Mouse (Mus musculus): ENCODE results near the gene Vmn1r223. TPM values are rescaled to one million over a fixed set of nuclear protein-coding genes. Genes with fewer than 3 reads are reported as not detected.

Vmn1r223 gene
- polyA plus RNA-seq, 1 experiment = not detected

DNA sequence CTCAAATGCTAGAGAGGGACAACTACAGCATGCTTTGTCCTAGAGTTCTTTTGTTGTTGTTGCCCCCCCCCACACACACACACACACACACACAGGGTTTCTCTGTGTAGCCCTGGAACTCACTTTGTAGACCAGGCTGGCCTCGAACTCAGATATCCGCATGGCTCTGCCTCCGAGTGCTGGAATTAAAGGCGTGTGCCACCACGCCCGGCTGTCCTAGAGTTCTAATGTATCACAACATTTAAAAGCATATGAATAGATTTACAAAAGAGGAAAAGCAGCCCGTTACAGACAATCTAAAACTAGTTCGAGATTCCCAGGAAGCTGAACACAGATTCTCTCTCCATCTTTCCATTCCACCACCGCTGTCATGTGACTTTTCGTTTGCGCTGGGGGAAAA is 22.7 kb downstream of the Vmn1r223 start:
- no peak overlapping the region for H3K4me3 ChIP-seq
- H3ac ChIP-seq (ENCODE audit: control insufficient read depth, insufficient read length) = no peak overlapping the region
- no peaks in the 10 kb centered on the region for H3K36me3 ChIP-seq (ENCODE audit: control insufficient read depth, insufficient read depth)
- TF ChIP-seq CEBPB (IDR thresholded peaks at IDR 0.05; ENCODE audit: insufficient read depth, poor library complexity, severe bottlenecking) = no peak
- TF ChIP-seq POLR2A (IDR thresholded peaks at IDR 0.05; ENCODE audit: insufficient read length, low read depth) = no peak
- TF ChIP-seq E2F4 (IDR thresholded peaks at IDR 0.05; ENCODE audit: insufficient read depth) = no peak
- TF ChIP-seq MAX (IDR thresholded peaks at IDR 0.05; ENCODE audit: low read depth) = no peak
- TF ChIP-seq SRF (IDR thresholded peaks at IDR 0.05; ENCODE audit: control insufficient read depth, insufficient read length, low read depth) = no peak
- no peak for TF ChIP-seq MYOG (IDR thresholded peaks at IDR 0.05; ENCODE audit: control insufficient read depth in 1 of 3, insufficient read depth in 1 of 3, insufficient read length in 2 of 3, low read depth in 2 of 3)
- TF ChIP-seq TCF3 (IDR thresholded peaks at IDR 0.05; ENCODE audit: insufficient read length, low read depth) = no peak
- TF ChIP-seq TCF12 (IDR thresholded peaks at IDR 0.05; ENCODE audit: insufficient read depth, poor library complexity, severe bottlenecking) = no peak
- TF ChIP-seq USF1 (IDR thresholded peaks at IDR 0.05; ENCODE audit: low read depth) = no peak
- no peak for TF ChIP-seq MYOD1 (IDR thresholded peaks at IDR 0.05; ENCODE audit: control insufficient read depth in 1 of 3, insufficient read length in 2 of 3, low read depth in 2 of 3)
- TF ChIP-seq REST (IDR thresholded peaks at IDR 0.05; ENCODE audit: insufficient read depth, insufficient read length) = no peak
- no peak for TF ChIP-seq POLR2AphosphoS2 (IDR thresholded peaks at IDR 0.05; ENCODE audit: insufficient read length, low read depth)
- H3K4me2 ChIP-seq (ENCODE audit: low read depth) = peak overlapping the region; percentile 36
- H3K79me2 ChIP-seq (ENCODE audit: control insufficient read depth, insufficient read depth) = no peaks in the 10 kb centered on the region
- H3K27me3 ChIP-seq (ENCODE audit: control insufficient read depth, insufficient read depth, insufficient read length) = no peaks in the 10 kb centered on the region

DNA sequence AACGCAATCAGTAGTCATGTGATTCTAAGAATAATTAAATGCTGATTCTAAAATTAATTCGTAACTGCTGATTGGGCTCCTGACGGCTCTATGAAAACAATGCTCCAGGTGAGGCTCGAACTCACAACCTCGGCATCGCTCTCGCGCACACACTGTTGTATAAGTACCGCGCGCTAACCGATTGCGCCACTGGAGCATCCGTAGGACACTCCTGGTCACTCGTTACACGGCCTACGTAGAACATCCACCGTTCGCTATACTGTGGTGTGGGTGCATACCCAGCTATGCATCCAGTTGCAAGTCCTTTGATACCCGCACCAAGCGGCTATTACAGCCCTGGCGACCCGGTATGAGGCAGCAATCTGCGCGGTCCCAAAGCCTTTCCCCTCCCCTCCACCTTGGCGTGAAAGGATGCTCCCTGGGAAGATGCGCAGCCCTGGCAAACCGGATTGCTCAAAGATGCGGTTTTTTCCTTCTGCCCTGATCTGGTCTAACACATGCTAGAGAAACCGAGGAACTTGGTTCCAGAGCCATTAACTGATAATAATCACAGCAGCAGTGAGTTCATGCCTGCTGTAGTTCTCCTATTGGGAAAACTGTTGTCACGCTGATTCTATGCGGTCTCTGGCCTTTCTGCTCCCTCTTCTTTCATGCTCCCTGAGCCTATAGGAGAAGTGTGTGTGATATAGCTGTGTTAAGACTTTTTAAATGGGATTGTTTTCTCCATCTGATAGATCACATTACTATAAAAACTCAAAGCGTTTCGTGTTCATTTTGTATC is 23.6 kb downstream of the Vmn1r223 start:
- H3K4me3 ChIP-seq = no peak overlapping the region
- H3K4me2 ChIP-seq (ENCODE audit: low read depth) = peak overlapping the region; percentile 36
- H3K27me3 ChIP-seq (ENCODE audit: control insufficient read depth, insufficient read depth, insufficient read length) = no peaks in the 10 kb centered on the region
- TF ChIP-seq E2F4 (IDR thresholded peaks at IDR 0.05; ENCODE audit: insufficient read depth) (no peak), USF1 (IDR thresholded peaks at IDR 0.05; ENCODE audit: low read depth) (no peak), POLR2AphosphoS2 (IDR thresholded peaks at IDR 0.05; ENCODE audit: insufficient read length, low read depth) (no peak), SRF (IDR thresholded peaks at IDR 0.05; ENCODE audit: control insufficient read depth, insufficient read length, low read depth) (no peak), MYOG (IDR thresholded peaks at IDR 0.05; ENCODE audit: control insufficient read depth in 1 of 3, insufficient read depth in 1 of 3, insufficient read length in 2 of 3, low read depth in 2 of 3) (no peak), MYOD1 (IDR thresholded peaks at IDR 0.05; ENCODE audit: control insufficient read depth in 1 of 3, insufficient read length in 2 of 3, low read depth in 2 of 3) (no peak)
- H3K36me3 ChIP-seq (ENCODE audit: control insufficient read depth, insufficient read depth) = no peaks in the 10 kb centered on the region
- no peaks in the 10 kb centered on the region for H3K79me2 ChIP-seq (ENCODE audit: control insufficient read depth, insufficient read depth)
- no peak overlapping the region for H3ac ChIP-seq (ENCODE audit: control insufficient read depth, insufficient read length)

DNA sequence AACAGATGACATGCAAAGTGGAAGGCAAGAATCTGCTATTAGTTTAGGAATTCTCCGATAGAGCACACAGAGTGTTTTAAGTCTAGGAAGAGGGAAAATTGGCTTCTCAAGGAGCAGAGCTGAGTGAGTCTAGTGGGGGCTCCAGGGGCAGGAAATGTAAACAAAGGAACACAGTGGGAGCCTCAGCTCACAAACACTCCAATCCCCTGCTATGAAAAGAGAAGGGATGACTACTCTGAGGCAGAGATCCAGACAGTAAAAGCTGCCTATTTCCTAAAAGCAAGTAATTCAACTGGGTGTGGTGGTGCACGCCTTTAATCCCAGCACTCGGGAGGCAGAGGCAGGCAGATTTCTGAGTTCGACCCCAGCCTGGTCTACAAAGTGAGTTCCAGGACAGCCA is 32.6 kb downstream of the Vmn1r223 start:
- H3K4me3 ChIP-seq = no peak overlapping the region

DNA sequence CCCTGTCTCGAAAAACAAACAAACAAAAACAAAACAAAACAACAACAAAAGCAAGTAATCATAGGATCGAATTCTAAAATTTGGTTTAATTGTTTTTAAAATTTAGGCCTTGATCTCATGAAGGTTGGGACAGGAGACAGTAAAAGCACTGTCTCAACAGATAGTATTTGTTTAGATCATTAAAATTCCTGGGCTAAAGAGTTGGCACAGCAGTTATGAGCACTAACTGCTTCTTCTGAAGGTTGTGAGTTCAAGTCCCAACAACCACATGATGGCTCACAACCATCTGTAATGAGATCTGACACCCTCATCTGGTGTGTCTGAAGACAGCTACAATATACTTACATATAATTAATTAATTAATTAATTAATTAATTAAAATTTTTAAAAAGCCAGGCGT is 33.1 kb downstream of the Vmn1r223 start:
- H3K27me3 ChIP-seq (ENCODE audit: control insufficient read depth, insufficient read depth, insufficient read length) = no peaks in the 10 kb centered on the region
- no peaks in the 10 kb centered on the region for H3K79me2 ChIP-seq (ENCODE audit: control insufficient read depth, insufficient read depth)
- H3K4me3 ChIP-seq = no peak overlapping the region
- TF ChIP-seq SRF (IDR thresholded peaks at IDR 0.05; ENCODE audit: control insufficient read depth, insufficient read length, low read depth) (no peak), MYOG (IDR thresholded peaks at IDR 0.05; ENCODE audit: control insufficient read depth in 1 of 3, insufficient read depth in 1 of 3, insufficient read length in 2 of 3, low read depth in 2 of 3) (no peak), MYOD1 (IDR thresholded peaks at IDR 0.05; ENCODE audit: control insufficient read depth in 1 of 3, insufficient read length in 2 of 3, low read depth in 2 of 3) (no peak), POLR2AphosphoS2 (IDR thresholded peaks at IDR 0.05; ENCODE audit: insufficient read length, low read depth) (no peak), TCF3 (IDR thresholded peaks at IDR 0.05; ENCODE audit: insufficient read length, low read depth) (no peak), TCF12 (IDR thresholded peaks at IDR 0.05; ENCODE audit: insufficient read depth, poor library complexity, severe bottlenecking) (no peak), E2F4 (IDR thresholded peaks at IDR 0.05; ENCODE audit: insufficient read depth) (no peak)
- no peak overlapping the region for H3ac ChIP-seq (ENCODE audit: control insufficient read depth, insufficient read length)
- H3K4me2 ChIP-seq (ENCODE audit: low read depth) = no peak overlapping the region
- no peaks in the 10 kb centered on the region for H3K36me3 ChIP-seq (ENCODE audit: control insufficient read depth, insufficient read depth)

More for the DNA sequence above, 32.6 kb downstream of the Vmn1r223 start:
- Histone ChIP-seq H3ac (ENCODE audit: control insufficient read depth, insufficient read length) (no peak overlapping the region), H3K4me2 (ENCODE audit: low read depth) (no peak overlapping the region), H3K79me2 (ENCODE audit: control insufficient read depth, insufficient read depth) (no peaks in the 10 kb centered on the region), H3K27me3 (ENCODE audit: control insufficient read depth, insufficient read depth, insufficient read length) (no peaks in the 10 kb centered on the region), H3K36me3 (ENCODE audit: control insufficient read depth, insufficient read depth) (no peaks in the 10 kb centered on the region)
- no peak for TF ChIP-seq USF1 (IDR thresholded peaks at IDR 0.05; ENCODE audit: low read depth)
- no peak for TF ChIP-seq TCF12 (IDR thresholded peaks at IDR 0.05; ENCODE audit: insufficient read depth, poor library complexity, severe bottlenecking)
- TF ChIP-seq MAX (IDR thresholded peaks at IDR 0.05; ENCODE audit: low read depth) = no peak
- no peak for TF ChIP-seq TCF3 (IDR thresholded peaks at IDR 0.05; ENCODE audit: insufficient read length, low read depth)
- no peak for TF ChIP-seq SRF (IDR thresholded peaks at IDR 0.05; ENCODE audit: control insufficient read depth, insufficient read length, low read depth)
- TF ChIP-seq POLR2AphosphoS2 (IDR thresholded peaks at IDR 0.05; ENCODE audit: insufficient read length, low read depth) = no peak
- TF ChIP-seq MYOD1 (IDR thresholded peaks at IDR 0.05; ENCODE audit: control insufficient read depth in 1 of 3, insufficient read length in 2 of 3, low read depth in 2 of 3) = no peak
- no peak for TF ChIP-seq POLR2A (IDR thresholded peaks at IDR 0.05; ENCODE audit: insufficient read length, low read depth)

Measured in myocyte (in vitro differentiated cells).